Mouse (Mus musculus) cerebellum, postnatal 4 days (tissue): Measurements from ENCODE around the gene Nfyc.

Experiments used
- DNase-seq, 2 experiments: peaks; one replicate each; pipeline ENCODE4 v3.0.0; 2022; ENCODE audit warnings: low spot score in 2 of 2, mixed read lengths in 1 of 2

Nfyc gene

GRCm38 (mm10) chr4:120831472-120831871, at the start of gene Nfyc:
Gene Nfyc (minus strand): TSS chr4:120831572.
- no peak for DNase-seq

DNA sequence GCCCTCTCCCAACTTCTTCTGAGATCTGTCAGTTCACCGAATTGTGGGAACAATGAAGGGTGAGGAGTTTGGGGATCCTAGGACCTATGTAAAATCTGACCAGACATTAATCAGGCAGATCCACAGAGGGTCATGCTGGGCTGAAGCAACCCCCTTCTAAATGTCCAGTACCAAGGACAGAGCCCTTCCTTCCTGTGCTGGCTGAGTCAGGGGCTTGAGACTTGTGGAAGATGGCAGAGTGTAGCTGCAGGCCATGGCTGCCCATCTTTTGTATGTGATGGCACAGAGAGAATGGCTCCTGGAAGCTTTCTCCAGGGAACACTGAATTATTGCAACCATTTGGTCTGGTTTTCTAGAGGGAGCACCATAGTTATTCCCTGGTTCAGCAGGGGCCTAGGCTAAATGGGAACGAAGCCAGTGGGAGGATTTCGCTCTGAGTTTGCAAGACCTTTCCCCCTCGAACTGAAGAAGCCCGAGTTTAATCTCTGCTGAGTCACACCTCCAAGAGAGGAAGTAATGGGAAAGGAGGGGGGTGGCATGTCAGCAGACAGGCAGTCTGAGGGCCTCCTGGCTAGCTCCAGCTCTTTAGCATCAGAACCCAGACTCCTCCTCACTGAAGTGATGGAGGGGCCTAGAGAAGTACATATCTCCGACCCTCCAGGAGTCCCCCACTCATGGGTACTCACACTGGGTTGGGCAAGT, 49.5 kb upstream of the Nfyc start:
- no peak for DNase-seq

DNA sequence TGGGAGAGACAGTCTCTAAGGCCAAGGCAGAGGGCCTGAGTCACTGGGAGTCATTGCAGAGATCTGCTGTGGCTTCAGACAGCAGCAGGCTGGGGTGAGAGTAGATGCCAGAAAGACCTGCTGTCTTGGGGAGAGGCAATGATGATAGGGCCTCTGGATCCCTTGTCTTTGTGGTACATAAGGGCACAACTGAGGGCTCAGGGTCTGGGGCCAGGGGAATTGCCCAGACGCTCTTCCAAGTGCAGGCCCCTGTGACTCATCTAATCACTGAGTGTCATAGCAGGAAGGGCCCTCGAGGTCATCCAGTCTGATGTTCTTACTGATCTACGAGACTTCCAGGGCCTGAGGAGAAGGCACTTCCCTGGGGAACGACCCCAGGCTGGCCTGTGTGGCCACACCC, 48.0 kb upstream of the Nfyc start:
- DNase-seq = no peak

GRCm38 (mm10) chr4:120878728-120879127, 47.4 kb upstream of the Nfyc start:
- DNase-seq = no peak

GRCm38 (mm10) chr4:120875961-120876360, 44.6 kb upstream of the Nfyc start:
- DNase-seq = no peak

DNA sequence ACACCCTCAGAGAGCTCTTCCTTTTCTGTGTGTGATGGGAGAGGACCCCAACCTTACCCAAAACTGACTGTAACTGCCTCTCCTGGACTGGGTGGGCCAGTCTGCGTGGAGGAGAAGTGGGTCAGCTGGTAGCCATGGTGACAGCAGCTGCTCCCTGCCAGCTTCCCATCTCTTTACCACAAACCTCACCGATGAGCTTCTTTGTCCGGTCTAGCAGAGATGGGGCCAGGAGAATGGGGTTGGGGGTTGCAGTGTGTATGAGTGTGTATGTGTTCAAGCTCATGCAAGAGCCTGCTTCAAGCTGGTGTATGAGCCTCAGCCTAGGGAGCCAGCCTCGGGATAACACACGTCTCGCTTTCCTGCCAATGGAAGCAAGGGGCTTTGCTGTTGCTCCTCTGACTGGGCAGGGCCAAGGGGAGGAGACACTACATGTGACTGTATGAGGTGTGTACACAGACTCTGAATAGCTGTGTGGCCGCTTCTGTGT, 38.9 kb upstream of the Nfyc start:
- DNase-seq = no peak

- DNase-seq = no peak
Measured at GRCm38 (mm10) chr4:120868988-120869387, 37.6 kb upstream of the Nfyc start.

GRCm38 (mm10) chr4:120868246-120868645, 36.9 kb upstream of the Nfyc start:
- no peak for DNase-seq

- no peak for DNase-seq
Measured at GRCm38 (mm10) chr4:120866211-120866610, 34.8 kb upstream of the Nfyc start.

GRCm38 (mm10) chr4:120859865-120860264, 28.5 kb upstream of the Nfyc start:
- DNase-seq = no peak

DNA sequence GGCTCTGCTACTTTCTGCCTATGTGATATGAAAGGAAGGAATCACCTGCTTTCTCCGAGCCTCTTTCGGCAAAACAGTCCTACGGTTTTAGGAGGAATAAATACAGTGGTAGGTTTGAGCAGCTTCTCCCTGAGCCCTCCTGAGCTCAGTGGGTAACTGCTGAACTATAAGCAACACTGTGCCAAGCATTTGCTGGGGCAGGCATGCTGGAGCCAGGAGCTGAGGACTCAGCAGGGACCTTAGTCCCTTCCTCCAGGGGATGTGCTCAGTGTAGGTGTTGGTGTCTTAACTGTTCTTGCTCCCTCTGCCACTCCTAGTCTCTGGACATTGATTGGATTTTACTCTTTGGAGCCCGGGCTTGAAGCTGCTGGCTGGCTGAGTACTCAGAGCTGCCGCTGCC, 25.0 kb upstream of the Nfyc start:
- no peak for DNase-seq

DNA sequence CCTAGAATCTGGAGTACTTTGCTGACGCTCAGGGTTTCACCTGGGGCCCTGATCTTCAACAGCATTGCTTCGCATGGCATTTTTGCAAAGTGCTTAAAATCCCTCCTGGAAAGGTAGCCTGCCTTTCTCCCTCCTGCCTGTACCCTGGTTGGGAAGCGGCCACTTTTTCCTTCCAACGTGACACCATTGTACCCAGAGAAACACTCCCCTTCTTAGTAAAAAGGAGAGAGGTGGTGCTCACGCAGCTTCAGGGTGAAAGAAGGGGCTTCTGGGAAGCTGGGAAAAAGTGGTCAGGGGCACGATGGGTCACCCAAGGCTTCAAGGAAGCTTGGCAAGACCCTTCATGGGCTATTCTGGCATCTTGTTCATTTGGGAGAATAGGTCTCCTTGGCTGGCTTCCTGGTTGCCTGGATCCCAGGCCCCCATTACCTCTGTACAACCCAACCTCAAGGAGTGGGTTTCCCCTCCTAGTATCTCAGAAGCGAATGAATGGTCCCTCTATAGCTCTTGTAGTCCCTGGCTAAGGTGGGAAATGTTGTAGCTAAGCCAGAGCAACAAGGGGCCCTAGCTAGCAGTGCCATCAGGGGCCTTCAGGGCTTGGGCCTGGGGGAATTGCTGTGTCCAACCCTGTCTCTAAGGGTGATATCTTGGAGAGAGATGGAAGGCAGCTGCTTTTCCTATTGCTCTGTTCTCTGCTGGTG, 24.1 kb upstream of the Nfyc start:
- DNase-seq = no peak

- DNase-seq = peak; percentile 41 to 74
Measured at GRCm38 (mm10) chr4:120854588-120855319, 23.4 kb upstream of the Nfyc start, which contains the start of gene Rims3. Gene Rims3 (plus strand): TSS chr4:120854816.

- DNase-seq = peak; percentile 83 to 91
Measured at GRCm38 (mm10) chr4:120850946-120851345, 19.6 kb upstream of the Nfyc start.

- DNase-seq = no peak
Measured at GRCm38 (mm10) chr4:120849451-120849850, 18.1 kb upstream of the Nfyc start.

DNA sequence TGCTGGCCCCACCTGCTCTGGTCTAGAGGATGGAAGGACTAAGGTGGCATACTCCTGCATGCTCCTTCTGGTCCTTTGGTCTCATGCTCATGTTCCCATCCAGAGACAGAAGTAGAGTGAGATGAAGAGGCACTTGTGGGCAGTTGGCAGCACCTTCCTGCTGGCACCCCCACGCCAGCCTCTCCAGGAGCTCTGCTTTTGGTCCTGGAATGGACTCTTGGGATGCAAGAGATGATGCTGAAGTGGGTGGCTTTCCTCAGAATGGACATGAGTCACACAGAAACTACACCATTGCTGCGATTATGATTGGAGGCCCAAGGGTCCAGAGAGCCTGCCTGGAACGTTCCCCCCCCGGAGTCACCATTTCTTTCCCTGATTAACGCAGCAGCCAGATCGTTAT, 17.5 kb upstream of the Nfyc start:
- DNase-seq = no peak

DNA sequence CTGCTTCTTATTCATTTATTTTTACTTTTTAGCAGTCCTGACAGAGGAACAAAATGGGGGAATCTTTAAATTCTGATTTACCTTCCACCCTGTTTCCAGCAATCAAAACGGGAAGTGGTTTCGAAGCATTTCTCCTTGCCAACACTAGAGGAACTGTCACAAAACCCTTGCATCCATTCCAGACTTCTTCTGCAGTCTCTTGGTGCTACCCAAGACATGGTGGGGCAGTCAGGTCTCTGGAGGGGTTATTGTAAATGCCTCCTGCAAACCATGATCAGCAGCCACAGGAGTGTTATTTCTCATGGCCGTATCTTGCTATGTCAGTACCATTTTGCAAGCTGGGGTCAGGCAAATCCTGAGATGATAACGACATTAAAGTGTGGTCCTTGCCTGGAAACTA, 13.7 kb upstream of the Nfyc start:
- DNase-seq = no peak

DNA sequence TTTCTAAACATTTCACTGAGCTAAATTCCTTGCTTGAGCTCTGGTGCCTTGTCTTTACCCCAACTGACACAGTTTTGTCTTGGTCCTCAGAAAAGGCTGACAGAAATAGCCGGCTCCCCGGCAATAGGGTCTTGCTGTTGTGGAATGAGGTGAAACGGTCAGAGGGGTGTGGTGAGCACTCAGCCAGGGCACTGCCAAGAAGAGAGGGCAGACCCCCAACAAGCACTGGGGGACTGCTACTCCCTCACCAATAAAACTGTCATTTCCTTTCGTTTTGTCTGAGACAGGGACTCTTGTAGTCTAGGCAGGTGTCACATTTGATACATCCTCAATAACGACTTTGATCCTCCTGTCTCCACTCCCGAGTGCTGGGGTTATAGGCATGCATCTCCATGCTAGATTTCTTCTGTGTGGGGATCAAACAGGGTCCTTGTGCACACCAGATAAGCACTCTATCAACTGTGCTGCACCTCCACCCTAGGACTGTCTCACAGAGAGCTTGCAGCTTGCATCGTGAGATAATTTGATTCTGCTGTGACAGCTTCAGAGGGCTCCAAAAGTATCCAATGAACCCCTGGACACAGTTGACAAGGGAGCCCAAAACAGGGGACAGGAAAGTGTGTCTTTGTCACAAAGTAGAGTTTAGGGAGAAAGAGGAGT, 13.2 kb upstream of the Nfyc start:
- DNase-seq = no peak

- DNase-seq = no peak
Measured at GRCm38 (mm10) chr4:120841342-120841741, 10.0 kb upstream of the Nfyc start.

GRCm38 (mm10) chr4:120830767-120831166, 605 bp downstream of the Nfyc start:
- DNase-seq = no peak

DNA sequence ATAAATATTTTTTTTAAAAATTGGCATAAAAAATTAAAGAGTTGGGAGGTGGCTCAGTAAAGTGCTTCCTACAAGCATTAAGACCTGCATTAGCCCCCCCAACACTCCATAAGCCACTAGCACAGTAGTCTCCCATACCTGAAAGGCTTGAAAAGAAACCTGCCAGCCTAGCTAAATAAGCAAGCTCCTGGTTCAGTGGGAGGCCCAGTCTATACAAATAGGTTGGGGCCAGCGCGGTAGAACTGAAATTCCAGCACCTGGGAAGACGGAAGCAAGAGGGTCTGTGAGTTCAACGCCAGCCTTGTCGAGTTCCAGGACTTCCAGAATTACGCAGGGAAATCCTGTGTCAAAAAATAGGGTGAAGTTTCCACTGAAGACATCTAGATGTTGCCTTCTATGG, 5.0 kb downstream of the Nfyc start:
- no peak for DNase-seq
